Mouse (Mus musculus) midbrain, embryonic 12.5 days (tissue): ENCODE results near the gene Clec2l. TPM values are rescaled to one million over a fixed set of nuclear protein-coding genes. Genes with fewer than 3 reads are reported as not detected.

Experiments used
- ATAC-seq: fragments of 200-750 bp; cut with Nextera tagmentation; 2 replicates; pipeline ENCODE4 v1.8.0; 2017; ENCODE audit warnings: low read depth, moderate TSS enrichment, moderate library complexity; ENCODE audit not compliant: low FRiP score
- H3K27ac ChIP-seq: fragments of 300-500 bp; sonication (generic); replicated peaks from 2 replicates; pipeline ENCODE4 v1.5.1; 2016; ENCODE audit warnings: mild to moderate bottlenecking
- H3K27me3 ChIP-seq: fragments of 300-500 bp; sonication (generic); 2 replicates; pipeline ENCODE4 v1.6.1; 2016; ENCODE audit warnings: mild to moderate bottlenecking
- H3K36me3 ChIP-seq: fragments of 300-500 bp; sonication (generic); 2 replicates; pipeline ENCODE4 v1.6.1; 2016
- H3K4me1 ChIP-seq: fragments of 300-500 bp; sonication (generic); 2 replicates; pipeline ENCODE4 v1.6.1; 2016
- H3K4me2 ChIP-seq: fragments of 300-500 bp; sonication (generic); replicated peaks from 2 replicates; pipeline ENCODE4 v1.6.1; 2016; ENCODE audit warnings: mild to moderate bottlenecking, moderate library complexity
- H3K4me3 ChIP-seq: fragments of 300-500 bp; sonication (generic); 2 replicates; pipeline ENCODE4 v1.5.1; 2016; ENCODE audit warnings: mild to moderate bottlenecking
- H3K9ac ChIP-seq: fragments of 300-500 bp; sonication (generic); replicated peaks from 2 replicates; pipeline ENCODE4 v1.6.1; 2016; ENCODE audit warnings: mild to moderate bottlenecking, moderate library complexity
- H3K9me3 ChIP-seq: fragments of 300-500 bp; sonication (generic); 2 replicates; pipeline ENCODE4 v1.6.1; 2016; ENCODE audit warnings: mild to moderate bottlenecking
- WGBS: fragments of 180-500 bp; shearing (Covaris S2); methylation state at CpG from one replicate; pipeline ENCODE4 v1.1.7; 2016; 5-methylcytosine and 5-hydroxymethylcytosine counted together
- polyA plus RNA-seq: library from polyadenylated mRNA; unstranded; fragments of >200 nt; fragmentation: Nextera tagmentation; extraction: Ambion mirVana; gene quantifications from 2 replicates; pipeline ENCODE4 v1.2.1, GENCODE M21; 2016

Clec2l gene
- polyA plus RNA-seq, 1 experiment from 2014 or later: 2.0 TPM

- Histone ChIP-seq H3K27me3 (no peaks in the 10 kb centered on the region), H3K4me3 (no peak overlapping the region), H3K27ac (no peak overlapping the region), H3K9ac (no peak overlapping the region), H3K4me1 (peaks cover 8% of the 10 kb centered on the region), H3K9me3 (no peaks in the 10 kb centered on the region), H3K4me2 (no peak overlapping the region), H3K36me3 (peaks cover 44% of the 10 kb centered on the region)
- ATAC-seq: no peak
- WGBS: 95% methylated on average over 3 of the region's 3 CpGs
Measured at GRCm38 (mm10) chr6:38725515-38725914, 62.6 kb downstream of the Clec2l start.

Other genes with a start within 250 kb of the Clec2l start
- 25.3 and 26.4 TPM in 2 replicates for gene Ubn2, start 229.1 kb upstream of the Clec2l start, polyA plus RNA-seq
- 131 and 133 TPM in 2 replicates for gene Fmc1, start 129.6 kb upstream of the Clec2l start, polyA plus RNA-seq
- gene Luc7l2, start 111.7 kb upstream of the Clec2l start, polyA plus RNA-seq: 43.8 and 50.8 TPM in 2 replicates
- 0.18 and 0.19 TPM in 2 replicates for gene Klrg2, start 25.8 kb upstream of the Clec2l start, polyA plus RNA-seq
- 2.2 TPM in 2 replicates for gene Tbxas1, start 212.3 kb downstream of the Clec2l start, polyA plus RNA-seq
- gene Hipk2, start 213.1 kb downstream of the Clec2l start, polyA plus RNA-seq: 36.7 and 40.4 TPM in 2 replicates